Mouse (Mus musculus) limb, embryonic 14.5 days (tissue): ENCODE data around the gene Gm49394. TPM values are rescaled to one million over a fixed set of nuclear protein-coding genes. Genes with fewer than 3 reads are reported as not detected.

Experiments used
- ATAC-seq: fragments of 200-750 bp; cut with Nextera tagmentation; 2 replicates; pipeline ENCODE4 v1.8.0; 2017; ENCODE audit warnings: low read depth, moderate number of reproducible peaks, moderate TSS enrichment; ENCODE audit not compliant: low FRiP score
- DNase-seq: peaks from one replicate; pipeline ENCODE4 v3.0.0-alpha.2; 2015; ENCODE audit warnings: low spot score
- H3K27ac ChIP-seq: fragments of 300-500 bp; sonication (generic); replicated peaks from 2 replicates; pipeline ENCODE4 v1.5.1; 2014; ENCODE audit warnings: low read depth, mild to moderate bottlenecking, low read length, moderate library complexity, mixed read lengths
- H3K27me3 ChIP-seq: fragments of 300-500 bp; sonication (generic); 2 replicates; pipeline ENCODE4 v1.6.1; 2014; ENCODE audit warnings: low read length, mixed read lengths; ENCODE audit not compliant: control insufficient read depth, insufficient read depth
- H3K36me3 ChIP-seq: fragments of 300-500 bp; sonication (generic); 2 replicates; pipeline ENCODE4 v1.6.1; 2014; ENCODE audit warnings: mild to moderate bottlenecking, low read length, moderate library complexity, mixed read lengths; ENCODE audit not compliant: control insufficient read depth, insufficient read depth
- H3K4me1 ChIP-seq: fragments of 300-500 bp; sonication (generic); 2 replicates; pipeline ENCODE4 v1.6.1; 2014; ENCODE audit warnings: antibody characterized with exemption, low read length, mixed read lengths; ENCODE audit not compliant: control insufficient read depth, insufficient read depth
- H3K4me2 ChIP-seq: fragments of 300-500 bp; sonication (generic); replicated peaks from 2 replicates; pipeline ENCODE4 v1.6.1; 2014; ENCODE audit warnings: low read depth, mild to moderate bottlenecking, low read length, moderate library complexity; ENCODE audit not compliant: severe bottlenecking
- H3K4me3 ChIP-seq: fragments of 300-500 bp; sonication (generic); replicated peaks from 2 replicates; pipeline ENCODE4 v1.5.1; 2014; ENCODE audit warnings: low read length
- H3K9ac ChIP-seq: fragments of 300-500 bp; sonication (generic); 2 replicates; pipeline ENCODE4 v1.6.1; 2014; ENCODE audit warnings: mild to moderate bottlenecking, low read depth, low read length, moderate library complexity; ENCODE audit not compliant: severe bottlenecking
- H3K9me3 ChIP-seq: fragments of 300-500 bp; sonication (generic); 2 replicates; pipeline ENCODE4 v1.6.1; 2016; ENCODE audit warnings: low read length; ENCODE audit not compliant: control insufficient read depth
- POLR2A ChIP-seq: fragments of 200-500 bp; IDR thresholded peaks from 2 replicates; pipeline ENCODE4 v1.8.0; 2012; ENCODE audit warnings: inconsistent platforms, mild to moderate bottlenecking, moderate library complexity, borderline replicate concordance; ENCODE audit not compliant: insufficient read depth, insufficient read length; ENCODE audit errors: extremely low read depth
- WGBS: fragments of 180-500 bp; shearing (Covaris S2); extraction: QIAGEN DNeasy Blood & Tissue Kit; methylation state at CpG from one replicate; pipeline ENCODE4 v1.1.7; 2014; 5-methylcytosine and 5-hydroxymethylcytosine counted together
- polyA plus RNA-seq, 2 experiments: library from polyadenylated mRNA; depleted of rRNA in 1 of 2; stranded (reverse) in 1 of 2; unstranded in 1 of 2; fragments of >200 nt; fragmentation: Nextera tagmentation in 1 of 2; extraction: Ambion mirVana in 1 of 2; gene quantifications; 2 replicates each; pipeline versions ENCODE4 v1.2.1 to v1.2.3; 2012 to 2014

The Gm49394 gene
- polyA plus RNA-seq (2012; rRNA removed): 1.4 and 2.8 TPM in 2 replicates
- 0.19 and 0.41 TPM in 2 replicates for polyA plus RNA-seq (2014; fragmentation: Nextera tagmentation; extraction: Ambion mirVana)

DNA sequence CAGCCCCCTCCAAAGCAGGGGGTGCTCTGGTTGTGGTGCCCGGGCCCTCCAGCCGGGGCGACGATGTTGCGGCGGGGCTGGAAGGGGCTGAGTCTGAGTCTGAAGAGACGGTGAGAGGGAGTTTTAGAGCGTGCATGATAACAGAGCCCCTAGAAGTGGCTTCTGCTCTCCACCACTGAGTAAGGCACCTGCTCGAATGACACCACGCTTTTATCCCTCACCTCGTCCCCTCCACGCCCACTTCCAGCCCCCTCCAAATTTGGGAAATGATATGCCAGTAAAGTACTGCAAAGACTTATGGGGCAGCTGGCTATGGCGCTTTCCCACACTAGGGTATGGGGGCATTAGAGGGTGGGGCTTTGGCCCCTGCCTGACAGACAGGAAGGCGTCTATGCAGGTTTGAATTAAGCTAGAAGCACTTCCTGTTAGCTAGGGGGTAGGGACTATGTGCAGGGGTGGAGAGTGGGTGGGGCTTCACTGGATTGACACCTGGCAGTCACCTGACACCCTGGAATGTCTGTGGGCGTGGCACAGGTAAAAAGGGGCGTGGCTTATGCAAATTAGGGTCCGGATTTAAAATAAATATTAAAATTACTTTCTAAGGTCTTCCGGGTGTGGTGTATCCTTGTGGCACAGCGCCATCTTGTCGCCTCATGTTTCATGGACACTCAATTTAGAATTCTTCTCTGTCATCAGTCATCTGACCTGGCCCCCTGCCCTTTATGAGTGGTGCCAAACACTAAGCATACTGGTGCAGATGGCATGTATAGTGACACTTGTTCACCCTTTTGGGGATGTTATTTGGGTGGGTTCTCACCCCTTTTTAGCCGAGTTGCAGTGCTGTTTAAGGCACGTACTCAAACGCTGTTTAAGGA lies at the start of gene Gm49394:
Gene Gm49394, minus strand, starts transcription at position 192 of the 875 bp plus-strand sequence.
- Histone ChIP-seq H3K36me3 (peaks cover 22% of the 10 kb centered on the region), H3K9ac (no peak within 1 kb of the TSS), H3K9me3 (peaks cover 28% of the 10 kb centered on the region), H3K4me3 (no peak within 1 kb of the TSS), H3K27me3 (peaks cover 7% of the 10 kb centered on the region), H3K4me1 (no peaks in the 10 kb centered on the region), H3K27ac (no peak within 1 kb of the TSS), H3K4me2 (no peak within 1 kb of the TSS)
- TF ChIP-seq POLR2A: no peak
- no peak for DNase-seq
- 86% methylated on average over 23 of the region's 23 CpGs for WGBS
- no peak for ATAC-seq

DNA sequence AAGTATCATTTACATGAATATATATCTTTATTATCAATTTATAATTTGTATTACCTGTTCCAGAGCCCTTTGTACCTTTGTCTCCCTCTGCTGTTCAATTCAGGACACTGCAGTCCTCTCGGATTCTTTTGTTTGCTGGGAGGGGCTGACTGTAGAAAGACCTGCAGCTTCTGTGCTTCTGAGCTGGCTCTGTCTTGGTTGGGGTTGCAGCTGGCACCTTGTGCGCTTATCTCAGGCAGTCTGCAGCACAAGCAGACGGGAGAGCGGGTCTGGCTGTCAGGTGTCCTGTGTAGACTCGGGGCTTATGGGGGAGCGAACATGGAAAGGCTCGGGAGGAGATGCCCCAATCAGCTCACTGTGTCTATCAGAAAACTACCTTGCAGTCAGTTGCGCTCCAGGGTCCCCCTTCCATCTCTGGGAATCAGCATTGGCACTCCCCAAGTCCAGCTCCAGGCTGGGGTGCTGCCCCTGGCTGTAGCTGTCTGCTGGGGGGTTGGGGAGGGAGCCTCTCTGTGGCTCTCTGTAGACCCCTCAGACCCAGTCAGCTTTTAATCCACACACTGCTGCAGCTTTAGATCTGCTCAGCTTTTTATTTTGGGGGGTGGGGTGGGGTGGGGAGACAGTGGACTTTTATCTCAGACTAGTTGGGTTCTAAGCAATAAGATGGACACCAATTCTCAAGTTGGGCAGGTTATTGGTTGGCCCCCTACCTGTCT lies 45.2 kb upstream of the Gm49394 start:
- no peak overlapping the region for H3K27ac ChIP-seq
- ATAC-seq (no peak), DNase-seq (peak; percentile 49)
- 16% methylated on average over 8 of the region's 8 CpGs for WGBS
- peak overlapping the region; percentile 48 for H3K4me2 ChIP-seq
- TF ChIP-seq POLR2A: no peak
- peak overlapping the region; percentile 51; the same call in 1 of the 2 replicates for H3K9ac ChIP-seq
- H3K9me3 ChIP-seq: no peaks in the 10 kb centered on the region
- H3K36me3 ChIP-seq: no peaks in the 10 kb centered on the region
- H3K27me3 ChIP-seq: no peaks in the 10 kb centered on the region
- peak overlapping the region; percentile 22; the same call in 1 of the 2 replicates for H3K4me3 ChIP-seq
- no peaks in the 10 kb centered on the region; the same call in 1 of the 2 replicates for H3K4me1 ChIP-seq

DNA sequence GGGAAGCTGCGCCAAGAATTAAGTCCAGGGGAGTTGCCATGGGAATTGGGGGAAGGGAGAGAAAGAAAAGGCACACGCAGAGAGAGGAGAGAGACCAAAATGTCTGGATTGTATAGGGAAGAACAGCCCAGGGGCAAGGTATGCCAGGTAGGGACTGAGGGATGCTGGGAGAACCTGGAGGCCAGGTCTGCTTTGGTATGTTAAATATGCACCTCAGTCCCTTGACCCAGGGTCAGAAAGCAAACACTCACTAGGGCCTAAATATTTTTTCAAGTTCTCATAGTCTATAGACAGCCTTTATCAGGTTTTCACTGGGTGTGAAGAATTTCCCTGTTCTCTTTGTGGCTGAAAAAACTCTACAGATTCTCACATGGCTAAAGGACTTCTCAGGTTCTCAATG lies 37.1 kb upstream of the Gm49394 start:
- ATAC-seq: no peak
- 27% methylated on average over 2 of the region's 2 CpGs for WGBS
- Histone ChIP-seq H3K4me1 (peaks cover 6% of the 10 kb centered on the region; the same call in 1 of the 2 replicates), H3K9me3 (no peaks in the 10 kb centered on the region), H3K4me2 (no peak overlapping the region), H3K4me3 (no peak overlapping the region), H3K27me3 (no peaks in the 10 kb centered on the region), H3K27ac (no peak overlapping the region; the same call in 1 of the 2 replicates), H3K9ac (no peak overlapping the region), H3K36me3 (no peaks in the 10 kb centered on the region)
- no peak for DNase-seq
- TF ChIP-seq POLR2A: no peak

DNA sequence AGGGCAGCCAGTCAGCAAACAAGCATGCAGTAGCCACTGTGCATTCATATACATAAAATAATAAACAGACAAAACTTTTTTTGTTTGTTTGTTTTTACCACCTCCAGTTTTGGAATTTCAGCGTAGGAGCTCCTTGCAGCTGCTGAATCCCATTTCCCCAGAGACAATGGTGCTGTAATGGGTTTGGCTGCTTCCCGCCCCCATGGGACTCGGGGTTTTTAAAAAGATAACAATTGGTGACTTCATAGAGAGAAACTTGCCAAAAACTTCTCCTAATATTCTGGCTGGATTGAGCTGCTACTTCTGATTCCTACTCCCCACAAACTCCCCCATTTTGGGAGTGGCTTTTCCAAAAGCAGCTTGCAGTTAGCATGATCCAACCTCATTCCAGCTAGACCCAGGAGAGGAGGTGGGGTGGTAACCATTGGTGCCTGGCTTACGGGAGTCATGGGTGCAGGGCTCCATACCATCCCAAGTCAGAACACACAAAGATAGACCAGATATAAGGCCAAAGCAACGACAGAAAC lies 29.7 kb upstream of the Gm49394 start:
- no peak overlapping the region for H3K4me3 ChIP-seq
- no peaks in the 10 kb centered on the region for H3K36me3 ChIP-seq
- H3K4me2 ChIP-seq: no peak overlapping the region
- no peak for ATAC-seq
- 71% methylated on average over 5 of the region's 5 CpGs for WGBS
- TF ChIP-seq POLR2A: no peak
- H3K27me3 ChIP-seq: no peaks in the 10 kb centered on the region
- no peaks in the 10 kb centered on the region for H3K4me1 ChIP-seq
- H3K9ac ChIP-seq: no peak overlapping the region
- no peak overlapping the region for H3K27ac ChIP-seq
- DNase-seq: peak; percentile 11
- no peaks in the 10 kb centered on the region for H3K9me3 ChIP-seq

DNA sequence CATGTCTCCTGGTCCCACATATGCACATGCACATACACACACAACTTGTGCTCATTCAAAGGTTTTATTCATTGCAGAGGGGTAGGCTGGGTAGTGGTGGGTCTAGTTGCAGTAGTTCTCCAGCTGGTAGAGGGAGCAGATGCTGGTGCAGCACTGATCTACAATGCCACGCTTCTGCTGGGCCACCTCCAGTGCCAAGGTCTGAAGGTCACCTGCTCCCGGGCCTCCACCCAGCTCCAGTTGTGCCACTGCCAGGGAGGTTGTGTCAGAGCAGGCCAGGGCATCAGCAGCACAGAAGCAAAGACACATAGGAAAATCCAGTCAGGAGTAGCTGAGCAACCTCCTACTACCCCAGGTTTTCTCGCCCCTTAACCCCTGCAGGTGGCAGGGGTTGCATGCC lies 8.9 kb upstream of the Gm49394 start:
- Histone ChIP-seq H3K36me3 (no peaks in the 10 kb centered on the region), H3K9ac (no peak overlapping the region), H3K4me1 (no peaks in the 10 kb centered on the region), H3K4me3 (no peak overlapping the region), H3K27ac (no peak overlapping the region), H3K27me3 (no peaks in the 10 kb centered on the region), H3K4me2 (no peak overlapping the region), H3K9me3 (no peaks in the 10 kb centered on the region)
- TF ChIP-seq POLR2A: no peak
- DNase-seq (no peak), ATAC-seq (no peak)
- 80% methylated on average over 3 of the region's 3 CpGs for WGBS
